Mouse (Mus musculus) megakaryocyte, embryonic 14.5 days (primary cell): Measurements from ENCODE around the gene Ywhah.

Source experiments
- FLI1 ChIP-seq: IDR thresholded peaks from 2 replicates; pipeline ENCODE4 v1.6.1; 2012; ENCODE audit warnings: low read length, inconsistent platforms, mixed read lengths
- GATA1 ChIP-seq: IDR thresholded peaks from 3 replicates; pipeline ENCODE4 v1.6.1; 2012; ENCODE audit warnings: mixed read lengths, low read length, inconsistent platforms, borderline replicate concordance

DNA sequence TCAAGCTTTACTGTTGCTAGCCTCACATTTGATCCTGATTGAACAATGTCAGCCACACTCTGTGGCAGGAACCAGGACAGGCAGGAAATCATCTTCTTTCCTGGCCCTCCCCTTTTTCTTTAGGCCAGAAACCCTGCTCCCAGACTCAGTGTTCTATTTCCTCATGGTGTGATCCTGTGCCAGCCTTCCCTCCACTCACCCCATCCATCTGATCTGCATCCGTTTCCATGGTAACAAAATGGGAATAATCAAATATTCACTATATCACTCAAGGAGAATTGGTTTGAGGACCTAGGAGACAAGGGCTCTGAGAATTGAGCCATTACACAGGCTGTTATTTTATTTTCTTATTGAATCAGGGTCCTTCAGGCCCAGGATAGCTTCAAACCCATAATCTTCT lies 22.1 kb upstream of the Ywhah start:
- TF ChIP-seq GATA1: no peak
- no peak for TF ChIP-seq FLI1
